Mouse (Mus musculus): ENCODE data around the gene Tnip1. TPM values are rescaled to one million over a fixed set of nuclear protein-coding genes. Genes with fewer than 3 reads are reported as not detected.

Gene Tnip1
- total RNA-seq, 2 experiments from 2014 or later: 73.4 to 75.0 TPM

Other genes starting within 250 kb of the Tnip1 start
- 10 to 100 TPM; 34.8 to 39.1 TPM for gene Cdc42se2, start 175.2 kb downstream of the Tnip1 start, total RNA-seq (2021)
- gene Lyrm7, start 102.0 kb downstream of the Tnip1 start, total RNA-seq (2021): 10 to 100 TPM; 12.5 to 12.7 TPM
- 100 to 1,000 TPM; 353 to 385 TPM for gene Hint1, start 96.5 kb downstream of the Tnip1 start, total RNA-seq (2021)
- gene Gpx3, start 60.5 kb downstream of the Tnip1 start, total RNA-seq (2021): 100 to 1,000 TPM in 1 of 2 experiments, 10 to 100 TPM in 1; 33.8 to 163 TPM
- gene Anxa6, start 70.5 kb upstream of the Tnip1 start, total RNA-seq (2021): 100 to 1,000 TPM; 169 to 172 TPM
- 1 to 10 TPM; 4.9 to 5.0 TPM for gene Ccdc69, start 115.2 kb upstream of the Tnip1 start, total RNA-seq (2021)
- gene Gm2a, start 135.2 kb upstream of the Tnip1 start, total RNA-seq (2021): 100 to 1,000 TPM; 114 to 115 TPM
- not detected for gene Slc36a3, start 188.8 kb upstream of the Tnip1 start, total RNA-seq (2021)
- 10 to 100 TPM; 45.2 to 66.6 TPM for gene Slc36a2, start 222.2 kb upstream of the Tnip1 start, total RNA-seq (2021)
- gene Slc36a1, start 241.4 kb upstream of the Tnip1 start, total RNA-seq (2021): 10 to 100 TPM; 35.5 to 35.6 TPM

Data from adrenal gland, postnatal 4 days (tissue).